Mouse (Mus musculus) forebrain, embryonic 15.5 days (tissue): ENCODE measurements around the gene Ryr2. TPM values are rescaled to one million over a fixed set of nuclear protein-coding genes. Genes with fewer than 3 reads are reported as not detected.

Source experiments
- ATAC-seq: fragments of 200-750 bp; cut with Nextera tagmentation; replicated peaks from 2 replicates; pipeline ENCODE4 v1.8.0; 2017; ENCODE audit warnings: mild to moderate bottlenecking, moderate TSS enrichment, moderate library complexity
- H3K27ac ChIP-seq: fragments of 300-500 bp; sonication (generic); replicated peaks from 2 replicates; pipeline ENCODE4 v1.5.1; 2015; ENCODE audit warnings: mild to moderate bottlenecking, inconsistent platforms
- H3K27me3 ChIP-seq: fragments of 300-500 bp; sonication (generic); 2 replicates; pipeline ENCODE4 v1.6.1; 2015; ENCODE audit warnings: inconsistent platforms
- H3K36me3 ChIP-seq: fragments of 300-500 bp; sonication (generic); 2 replicates; pipeline ENCODE4 v1.6.1; 2015; ENCODE audit warnings: mild to moderate bottlenecking, inconsistent platforms
- H3K4me1 ChIP-seq: fragments of 300-500 bp; sonication (generic); 2 replicates; pipeline ENCODE4 v1.6.1; 2015; ENCODE audit warnings: inconsistent platforms
- H3K4me2 ChIP-seq: fragments of 300-500 bp; sonication (generic); replicated peaks from 2 replicates; pipeline ENCODE4 v1.6.1; 2015; ENCODE audit warnings: mild to moderate bottlenecking, inconsistent platforms
- H3K4me3 ChIP-seq: fragments of 300-500 bp; sonication (generic); 2 replicates; pipeline ENCODE4 v1.5.1; 2015; ENCODE audit warnings: mild to moderate bottlenecking, inconsistent platforms
- H3K9ac ChIP-seq: fragments of 300-500 bp; sonication (generic); replicated peaks from 2 replicates; pipeline ENCODE4 v1.6.1; 2015; ENCODE audit warnings: mild to moderate bottlenecking, inconsistent platforms
- H3K9me3 ChIP-seq: fragments of 300-500 bp; sonication (generic); 2 replicates; pipeline ENCODE4 v1.6.1; 2016; ENCODE audit warnings: inconsistent platforms
- WGBS: fragments of 180-500 bp; shearing (Covaris S2); methylation state at CpG from one replicate; pipeline ENCODE4 v1.1.7; 2015; ENCODE audit warnings: mixed read lengths; 5-methylcytosine and 5-hydroxymethylcytosine counted together
- polyA plus RNA-seq: library from polyadenylated mRNA; unstranded; fragments of >200 nt; fragmentation: Nextera tagmentation; extraction: Ambion mirVana; gene quantifications from 2 replicates; pipeline ENCODE4 v1.2.1, GENCODE M21; 2015

Ryr2 gene
- polyA plus RNA-seq, 1 experiment from 2014 or later: 1.5 TPM

GRCm38 (mm10) chr13:12084112-12084475, 22.7 kb downstream of the Ryr2 start:
- ATAC-seq: no peak
- WGBS: 84% methylated on average over 2 of the region's 2 CpGs
- no peak overlapping the region for H3K9ac ChIP-seq

DNA sequence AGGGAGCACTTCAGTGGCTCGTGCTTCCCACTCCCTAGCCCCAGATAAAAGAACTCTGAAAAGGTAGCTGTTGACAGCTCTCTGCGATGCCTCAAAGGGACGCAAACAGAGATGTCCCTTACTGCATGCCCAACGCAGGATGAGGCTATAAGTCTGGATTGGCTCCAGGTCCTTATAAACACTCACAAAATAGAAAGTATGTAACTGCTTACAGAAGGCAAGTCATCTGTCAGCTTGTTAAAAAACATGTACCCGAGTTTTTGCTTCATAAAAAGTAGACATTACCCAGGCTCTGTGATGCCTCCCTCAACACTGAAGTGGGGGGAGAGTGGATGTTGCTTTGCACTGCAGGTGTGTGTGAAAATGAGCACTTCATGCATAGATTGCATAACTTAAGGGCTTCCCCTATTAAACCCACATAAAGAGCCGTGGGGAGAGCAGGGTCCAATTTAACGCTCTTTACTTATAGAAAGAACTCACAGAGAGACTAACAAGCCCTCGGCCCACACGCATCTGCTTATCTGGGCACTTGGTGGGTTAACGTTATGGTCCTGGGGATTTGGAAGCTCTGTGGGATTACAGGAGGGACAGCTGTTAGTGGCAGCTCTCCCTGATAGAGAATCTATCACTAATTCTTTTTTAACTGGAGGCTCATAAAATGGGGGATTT, 23.2 kb downstream of the Ryr2 start:
- no peak overlapping the region for H3K4me3 ChIP-seq
- no peak overlapping the region for H3K27ac ChIP-seq
- WGBS: 26% methylated on average over 10 of the region's 10 CpGs
- no peak overlapping the region for H3K4me2 ChIP-seq
- no peaks in the 10 kb centered on the region for H3K36me3 ChIP-seq
- ATAC-seq: peak; percentile 43; the same call in 1 of the 2 replicates
- no peaks in the 10 kb centered on the region for H3K4me1 ChIP-seq
- no peak overlapping the region for H3K9ac ChIP-seq
- no peaks in the 10 kb centered on the region for H3K27me3 ChIP-seq
- no peaks in the 10 kb centered on the region for H3K9me3 ChIP-seq

More at GRCm38 (mm10) chr13:12084112-12084475, 22.7 kb downstream of the Ryr2 start:
- H3K27ac ChIP-seq: no peak overlapping the region
- no peaks in the 10 kb centered on the region for H3K36me3 ChIP-seq
- H3K4me1 ChIP-seq: no peaks in the 10 kb centered on the region
- H3K4me3 ChIP-seq: no peak overlapping the region
- H3K27me3 ChIP-seq: no peaks in the 10 kb centered on the region
- no peaks in the 10 kb centered on the region for H3K9me3 ChIP-seq
- no peak overlapping the region for H3K4me2 ChIP-seq

DNA sequence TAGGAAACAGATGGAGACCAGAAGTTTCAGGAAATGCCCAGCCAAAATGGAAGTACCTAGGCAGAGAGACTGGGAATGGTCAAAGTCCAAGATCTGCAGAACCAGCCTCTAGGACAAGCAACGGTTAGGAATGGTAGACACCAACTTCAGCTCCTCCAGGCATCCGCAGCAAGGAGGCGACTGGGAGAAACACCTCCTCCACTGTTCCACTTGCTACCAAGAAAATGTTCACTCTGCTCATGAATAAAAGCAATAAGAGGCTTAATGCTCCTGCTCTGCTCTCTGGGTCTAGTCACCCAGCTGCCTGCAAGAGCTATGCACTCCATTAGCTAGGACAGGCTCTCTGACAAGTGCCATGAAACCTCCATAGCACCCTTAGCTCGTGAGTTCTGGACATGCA, 26.2 kb downstream of the Ryr2 start:
- WGBS: 85% methylated on average over 4 of the region's 4 CpGs

DNA sequence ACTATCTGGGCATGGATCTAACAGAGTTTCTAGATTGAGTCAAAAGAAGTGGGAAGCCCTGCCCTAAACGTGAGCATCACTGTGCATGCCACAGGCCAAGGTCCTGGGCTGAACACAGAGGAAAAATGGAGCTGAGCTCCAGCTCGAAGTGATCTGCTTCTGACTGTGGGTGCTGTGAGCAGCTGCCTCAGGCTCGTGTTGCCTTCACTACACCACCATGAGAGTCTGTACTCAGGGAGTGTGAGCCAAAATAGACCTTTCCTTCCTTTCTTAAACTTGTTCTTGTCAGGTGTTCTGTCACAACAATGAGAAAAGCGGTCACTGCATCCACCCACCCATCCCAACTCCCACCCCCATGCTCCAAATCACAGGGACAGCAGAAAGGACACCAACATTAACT, 27.2 kb downstream of the Ryr2 start:
- Histone ChIP-seq H3K27me3 (no peaks in the 10 kb centered on the region), H3K4me1 (no peaks in the 10 kb centered on the region), H3K36me3 (no peaks in the 10 kb centered on the region), H3K4me2 (no peak overlapping the region), H3K9me3 (no peaks in the 10 kb centered on the region), H3K27ac (no peak overlapping the region), H3K9ac (no peak overlapping the region), H3K4me3 (no peak overlapping the region)
- ATAC-seq: no peak
- WGBS: 87% methylated on average over 4 of the region's 4 CpGs

More for the DNA sequence above, 26.2 kb downstream of the Ryr2 start:
- Histone ChIP-seq H3K9ac (no peak overlapping the region), H3K4me3 (no peak overlapping the region), H3K36me3 (no peaks in the 10 kb centered on the region), H3K27me3 (no peaks in the 10 kb centered on the region), H3K4me2 (no peak overlapping the region), H3K9me3 (no peaks in the 10 kb centered on the region), H3K4me1 (no peaks in the 10 kb centered on the region), H3K27ac (no peak overlapping the region)
- ATAC-seq: no peak

DNA sequence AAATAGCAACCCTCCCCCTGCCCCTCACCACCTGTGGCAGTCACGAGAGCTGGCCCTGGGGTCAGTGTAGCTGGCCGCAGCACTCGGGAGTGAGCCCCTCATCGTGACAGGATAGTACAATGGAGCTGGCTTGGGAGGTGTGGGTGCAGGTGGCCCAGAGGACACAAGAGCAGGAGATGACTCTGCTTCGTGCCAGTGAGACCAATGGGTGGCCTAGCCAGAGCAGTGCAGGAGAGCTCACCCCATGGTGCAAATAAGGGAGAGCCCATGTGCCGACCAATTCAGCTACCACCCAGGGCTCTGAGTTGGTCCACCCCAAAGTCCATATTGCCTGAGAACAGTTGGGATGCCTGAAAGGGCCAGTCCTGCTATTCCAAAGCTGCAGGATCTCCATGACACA, 31.8 kb downstream of the Ryr2 start:
- WGBS: 86% methylated on average over 6 of the region's 6 CpGs
- 0 out of 2 replicates have a peak, but pooled peaks cover 4% of the 10 kb centered on the region for H3K4me1 ChIP-seq
- H3K27ac ChIP-seq: no peak overlapping the region
- H3K27me3 ChIP-seq: no peaks in the 10 kb centered on the region
- no peak overlapping the region for H3K4me3 ChIP-seq
- H3K36me3 ChIP-seq: no peaks in the 10 kb centered on the region
- H3K4me2 ChIP-seq: no peak overlapping the region
- no peak overlapping the region for H3K9ac ChIP-seq
- no peaks in the 10 kb centered on the region for H3K9me3 ChIP-seq
- no peak for ATAC-seq

DNA sequence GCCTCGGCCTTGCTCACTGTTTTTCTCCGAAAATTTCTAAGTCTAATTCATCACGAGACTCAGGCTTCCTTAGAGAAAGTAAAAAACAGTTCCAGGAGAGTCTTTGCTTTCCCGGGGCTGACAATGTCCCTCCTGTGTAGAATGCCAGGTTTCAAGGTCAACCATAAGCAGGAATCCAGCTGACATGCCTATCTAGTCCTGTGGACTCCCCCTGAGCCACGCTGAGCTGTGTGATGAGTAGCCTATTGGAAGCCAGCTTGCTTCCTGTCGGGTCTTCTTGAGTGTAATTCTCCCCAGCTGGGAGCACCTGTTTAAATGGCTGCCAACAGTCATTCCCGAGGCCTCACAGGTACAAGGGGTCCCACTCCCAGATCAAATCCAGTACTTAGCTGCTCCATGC, 34.2 kb downstream of the Ryr2 start:
- no peak overlapping the region for H3K4me2 ChIP-seq
- no peak for ATAC-seq
- no peak overlapping the region for H3K4me3 ChIP-seq
- no peak overlapping the region for H3K27ac ChIP-seq
- no peaks in the 10 kb centered on the region for H3K9me3 ChIP-seq
- no peaks in the 10 kb centered on the region for H3K27me3 ChIP-seq
- H3K4me1 ChIP-seq: 0 out of 2 replicates have a peak, but pooled peaks cover 4% of the 10 kb centered on the region
- WGBS: 51% methylated on average over 7 of the region's 7 CpGs
- no peaks in the 10 kb centered on the region for H3K36me3 ChIP-seq
- no peak overlapping the region for H3K9ac ChIP-seq

DNA sequence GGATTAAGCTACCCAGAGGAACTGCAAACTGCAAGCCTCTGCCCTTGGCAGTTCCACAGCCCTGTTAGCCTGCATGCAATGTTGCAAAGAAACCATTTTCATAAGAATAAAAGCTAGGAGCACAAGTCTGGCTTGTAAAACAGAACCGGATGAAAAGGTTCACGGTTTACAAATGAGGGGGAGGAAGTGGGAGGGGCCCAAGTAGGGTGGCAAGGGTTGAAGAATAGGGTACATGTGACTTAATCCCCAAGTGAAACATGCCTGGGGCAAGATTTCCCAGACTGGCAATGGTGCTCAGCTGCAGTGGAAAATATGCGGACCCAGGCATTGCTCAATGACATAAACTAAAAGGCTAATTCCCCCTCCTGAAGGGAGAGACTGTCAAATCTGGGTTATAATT, 34.6 kb downstream of the Ryr2 start:
- 11% methylated on average over 3 of the region's 3 CpGs for WGBS
- no peak overlapping the region for H3K27ac ChIP-seq

GRCm38 (mm10) chr13:12070157-12071129, 36.3 kb downstream of the Ryr2 start:
- H3K4me2 ChIP-seq: no peak overlapping the region
- H3K4me3 ChIP-seq: no peak overlapping the region
- WGBS: 73% methylated on average over 14 of the region's 14 CpGs
- no peak for ATAC-seq
- no peak overlapping the region for H3K9ac ChIP-seq
- H3K27me3 ChIP-seq: no peaks in the 10 kb centered on the region
- H3K36me3 ChIP-seq: no peaks in the 10 kb centered on the region
- H3K9me3 ChIP-seq: no peaks in the 10 kb centered on the region
- 0 out of 2 replicates have a peak, but pooled peaks cover 4% of the 10 kb centered on the region for H3K4me1 ChIP-seq
- H3K27ac ChIP-seq: no peak overlapping the region

More for the DNA sequence above, 34.6 kb downstream of the Ryr2 start:
- ATAC-seq: peak; percentile 84
- Histone ChIP-seq H3K27me3 (no peaks in the 10 kb centered on the region), H3K36me3 (no peaks in the 10 kb centered on the region), H3K4me2 (no peak overlapping the region), H3K9ac (no peak overlapping the region), H3K9me3 (no peaks in the 10 kb centered on the region), H3K4me1 (0 out of 2 replicates have a peak, but pooled peaks cover 4% of the 10 kb centered on the region), H3K4me3 (no peak overlapping the region)

DNA sequence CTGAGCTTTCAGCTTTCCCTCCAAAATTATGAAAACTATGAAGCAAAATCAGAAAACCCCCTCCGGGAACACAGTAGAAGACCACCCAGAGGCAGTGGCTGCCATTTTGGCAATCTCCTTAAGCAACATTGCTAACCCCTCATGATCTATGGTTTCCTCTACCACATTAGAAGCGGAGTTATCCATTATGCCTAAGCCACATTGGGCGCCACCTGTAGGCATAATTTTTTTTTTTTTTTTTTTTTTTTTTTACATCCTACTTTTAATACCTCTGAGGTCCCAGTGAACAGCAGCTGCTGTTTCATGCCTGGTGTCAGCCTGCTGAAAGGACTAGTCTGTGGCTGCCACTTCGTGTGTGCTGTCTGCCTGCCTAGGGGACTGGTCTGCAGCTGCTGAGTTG, 42.2 kb downstream of the Ryr2 start:
- Histone ChIP-seq H3K9ac (no peak overlapping the region), H3K4me1 (no peaks in the 10 kb centered on the region), H3K4me2 (no peak overlapping the region), H3K4me3 (no peak overlapping the region), H3K36me3 (no peaks in the 10 kb centered on the region), H3K9me3 (no peaks in the 10 kb centered on the region), H3K27ac (no peak overlapping the region), H3K27me3 (no peaks in the 10 kb centered on the region)
- ATAC-seq: no peak
- WGBS: 84% methylated on average over 4 of the region's 4 CpGs

DNA sequence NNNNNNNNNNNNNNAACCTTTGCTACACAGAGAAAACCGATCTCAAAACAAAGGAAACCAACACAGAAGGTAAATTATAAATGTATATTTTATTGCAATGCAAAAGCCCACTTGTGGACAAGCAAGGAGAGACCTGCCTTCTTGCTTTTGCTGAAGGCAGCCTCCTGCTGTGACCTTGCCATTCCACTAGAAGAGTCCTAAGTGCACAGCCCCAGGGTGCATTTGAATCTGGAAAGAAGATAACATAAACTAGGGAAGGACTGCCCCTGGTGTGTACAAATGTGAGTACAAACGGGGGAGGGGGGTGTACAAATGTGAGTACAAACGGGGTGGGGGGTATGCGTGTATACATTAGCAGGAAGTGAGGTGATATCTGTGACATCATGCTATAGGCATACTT, 43.2 kb downstream of the Ryr2 start:
- ATAC-seq: no peak
- no peak overlapping the region for H3K4me3 ChIP-seq
- WGBS: 73% methylated on average over 4 of the region's 4 CpGs
- H3K36me3 ChIP-seq: no peaks in the 10 kb centered on the region
- H3K27ac ChIP-seq: no peak overlapping the region
- H3K9ac ChIP-seq: no peak overlapping the region
- no peak overlapping the region for H3K4me2 ChIP-seq
- H3K4me1 ChIP-seq: no peaks in the 10 kb centered on the region
- H3K27me3 ChIP-seq: no peaks in the 10 kb centered on the region
- H3K9me3 ChIP-seq: no peaks in the 10 kb centered on the region

DNA sequence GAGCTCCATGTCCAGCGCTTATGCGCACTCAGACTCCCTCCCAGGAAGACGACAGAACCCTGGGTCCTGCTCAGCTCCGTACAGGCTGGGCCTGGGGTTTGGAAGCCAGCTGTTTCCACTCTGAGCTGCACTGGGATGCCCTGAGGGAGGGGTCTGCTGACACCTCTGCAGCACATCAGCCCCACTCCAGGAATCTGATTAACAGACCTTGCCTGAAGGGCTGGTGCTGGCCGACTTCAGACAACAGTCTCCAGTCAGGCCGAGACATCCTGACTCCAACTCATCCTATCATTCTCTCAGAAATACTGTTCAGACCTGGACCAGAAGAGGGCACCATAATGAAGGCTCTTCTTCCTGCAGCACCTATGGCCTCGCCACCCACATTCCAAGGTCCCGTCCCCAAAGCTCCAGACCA, 49.4 kb downstream of the Ryr2 start:
- H3K27ac ChIP-seq: no peak overlapping the region
- no peak overlapping the region for H3K9ac ChIP-seq
- H3K27me3 ChIP-seq: no peaks in the 10 kb centered on the region
- ATAC-seq: peak; percentile 23; the same call in 1 of the 2 replicates
- no peaks in the 10 kb centered on the region for H3K9me3 ChIP-seq
- H3K4me3 ChIP-seq: no peak overlapping the region
- WGBS: 72% methylated on average over 8 of the region's 8 CpGs
- no peaks in the 10 kb centered on the region for H3K4me1 ChIP-seq
- no peaks in the 10 kb centered on the region for H3K36me3 ChIP-seq
- no peak overlapping the region for H3K4me2 ChIP-seq

DNA sequence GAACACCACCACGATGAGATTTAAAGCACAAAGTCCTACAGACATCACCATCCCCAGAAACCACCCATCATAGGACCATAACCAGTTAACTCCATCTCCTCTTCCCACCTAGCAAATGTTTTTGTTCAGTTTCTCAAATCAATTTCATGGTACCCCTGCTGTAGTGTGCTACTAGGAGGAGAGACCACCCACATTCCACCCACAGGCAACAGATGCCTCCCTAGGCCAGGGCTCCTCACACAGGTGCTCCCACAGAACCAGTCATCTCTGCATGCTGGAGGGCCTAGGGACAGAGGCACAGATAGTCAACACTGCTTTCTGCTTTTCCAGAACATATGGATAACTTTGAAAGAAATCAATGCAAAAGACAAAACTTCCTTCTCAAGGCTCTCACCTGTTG, 50.8 kb downstream of the Ryr2 start:
- 87% methylated on average over 1 of the region's 1 CpGs for WGBS
- H3K9ac ChIP-seq: no peak overlapping the region
- no peak for ATAC-seq

More for the DNA sequence above, 50.8 kb downstream of the Ryr2 start:
- H3K4me3 ChIP-seq: no peak overlapping the region
- H3K9me3 ChIP-seq: no peaks in the 10 kb centered on the region
- no peak overlapping the region for H3K4me2 ChIP-seq
- H3K27ac ChIP-seq: no peak overlapping the region
- H3K4me1 ChIP-seq: no peaks in the 10 kb centered on the region
- H3K27me3 ChIP-seq: no peaks in the 10 kb centered on the region
- H3K36me3 ChIP-seq: no peaks in the 10 kb centered on the region
